Mouse (Mus musculus) retina, adult 2 months (tissue): Measurements from ENCODE around the gene Pde2a.
A peak's percentile ranks its signal among the peaks of the same experiment; 100 is the strongest.

ENCODE experiments used
- DNase-seq: peaks from one replicate; pipeline ENCODE4 v3.0.0-alpha.2; 2012; ENCODE audit warnings: low read depth, low spot score

Pde2a gene

GRCm38 (mm10) chr7:101472598-101473558 lies 51.4 kb downstream of the Pde2a start:
- DNase-seq, result no peak

DNA sequence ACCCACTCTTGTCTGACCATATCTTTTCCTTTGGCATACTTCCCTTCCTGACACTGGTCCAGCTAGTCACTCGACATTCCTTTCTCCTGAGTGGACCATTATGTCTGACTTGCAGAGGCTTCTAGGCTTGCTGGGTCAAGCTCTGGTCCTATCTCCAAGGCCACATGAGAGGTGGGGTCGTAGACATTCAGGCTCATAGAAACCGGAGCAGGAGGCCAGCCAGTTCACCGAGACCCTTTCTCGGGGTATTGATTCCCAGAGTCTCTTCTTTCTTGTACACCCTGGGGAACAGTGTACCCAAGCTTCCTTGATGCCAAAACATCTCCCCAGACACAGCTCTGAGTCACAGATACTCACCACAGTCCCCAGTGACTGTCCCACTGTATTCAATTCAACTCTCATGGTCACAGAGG lies 52.9 kb downstream of the Pde2a start:
- no peak for DNase-seq

GRCm38 (mm10) chr7:101476028-101476427 lies 54.5 kb downstream of the Pde2a start:
- no peak for DNase-seq

- no peak for DNase-seq
These were observed 55.0 kb downstream of the Pde2a start for GRCm38 (mm10) chr7:101476493-101476892.

- DNase-seq, result no peak
These were observed 55.7 kb downstream of the Pde2a start for GRCm38 (mm10) chr7:101477200-101477599.

GRCm38 (mm10) chr7:101478099-101478498 lies 56.6 kb downstream of the Pde2a start:
- DNase-seq, result no peak

GRCm38 (mm10) chr7:101479841-101480240 lies 58.4 kb downstream of the Pde2a start:
- no peak for DNase-seq

DNA sequence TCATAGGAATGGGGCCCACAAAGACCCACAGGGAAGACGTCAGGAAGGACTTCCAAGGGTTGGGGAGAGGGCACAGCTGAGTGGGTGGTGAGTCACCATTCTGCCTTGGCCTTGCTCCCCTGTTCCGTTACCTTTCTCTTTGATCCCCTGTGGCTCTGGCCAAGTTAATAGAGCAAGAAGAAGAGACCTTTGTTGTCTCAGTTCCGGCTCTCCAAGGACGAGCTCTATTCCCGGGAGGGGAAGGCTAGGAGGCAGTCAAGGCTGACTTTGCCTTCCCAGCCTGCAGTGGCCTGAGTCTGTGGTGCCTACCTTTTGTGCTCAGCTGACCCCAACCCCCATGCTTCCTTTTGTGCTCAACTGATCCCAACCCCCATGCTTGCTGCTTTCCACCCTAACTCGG lies 59.2 kb downstream of the Pde2a start:
- DNase-seq, result no peak

GRCm38 (mm10) chr7:101481872-101482498 lies 60.5 kb downstream of the Pde2a start:
- DNase-seq, result no peak

DNA sequence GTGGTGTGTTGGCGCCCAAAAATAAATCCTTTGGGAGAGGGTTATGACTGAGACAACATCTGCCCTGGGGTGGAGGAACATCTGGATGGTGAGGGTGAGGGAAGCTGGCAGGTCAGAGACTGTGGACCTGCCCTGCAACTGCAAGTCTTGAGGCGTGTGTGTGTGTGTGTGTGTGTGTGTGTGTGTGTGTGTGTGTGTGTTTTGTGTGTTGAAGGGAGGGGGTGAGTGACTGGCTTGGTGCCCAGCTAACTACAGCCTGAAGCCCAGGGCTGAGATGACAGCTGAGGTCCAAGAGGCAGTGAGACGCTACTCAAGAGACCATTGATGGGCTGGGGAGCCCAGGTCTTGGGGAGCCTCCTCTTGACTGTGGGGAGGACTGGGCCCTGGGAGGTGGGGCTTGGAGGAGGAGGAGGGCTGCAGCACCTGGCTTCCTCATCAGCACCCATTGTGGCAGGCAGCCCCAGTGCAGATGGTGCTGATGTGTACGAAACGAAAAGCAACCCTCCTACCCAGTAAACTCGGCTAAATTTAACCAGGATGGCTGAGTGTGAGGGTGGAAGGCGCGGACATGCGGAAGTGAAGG lies 61.1 kb downstream of the Pde2a start:
- no peak for DNase-seq

DNA sequence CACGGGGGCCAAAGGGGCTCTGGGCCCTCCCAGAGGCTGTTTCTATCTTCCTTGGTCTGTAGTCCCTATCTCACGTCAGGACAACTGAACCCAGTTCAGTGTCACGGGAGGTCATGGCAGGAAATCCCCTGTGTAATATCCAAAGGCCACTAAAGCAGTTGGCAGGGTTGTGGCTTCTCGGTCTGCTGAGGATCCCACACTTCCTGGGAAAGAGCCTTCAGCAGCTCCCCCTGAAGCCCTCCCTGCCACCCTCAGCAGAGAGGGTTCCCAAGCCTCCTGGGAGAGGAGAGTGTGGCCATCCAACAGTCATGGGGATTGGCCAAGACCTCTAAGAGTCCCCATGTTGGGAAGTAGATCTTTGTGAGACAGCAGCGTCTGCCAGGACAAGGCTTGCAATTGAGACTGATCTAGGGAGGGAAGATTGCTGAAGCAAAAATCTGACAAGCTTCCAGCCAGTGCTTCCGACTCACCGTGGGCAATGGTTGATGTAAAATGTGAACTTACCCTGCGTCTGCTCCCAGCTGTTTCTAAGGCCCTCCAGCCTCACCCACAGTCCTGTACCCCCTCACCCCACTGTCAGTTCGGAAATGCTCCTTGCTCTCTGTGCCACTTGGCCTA lies 62.1 kb downstream of the Pde2a start:
- DNase-seq, result no peak

GRCm38 (mm10) chr7:101487102-101487501 lies 65.6 kb downstream of the Pde2a start:
- DNase-seq, result no peak

GRCm38 (mm10) chr7:101490952-101491351 lies 69.5 kb downstream of the Pde2a start:
- DNase-seq, result no peak

DNA sequence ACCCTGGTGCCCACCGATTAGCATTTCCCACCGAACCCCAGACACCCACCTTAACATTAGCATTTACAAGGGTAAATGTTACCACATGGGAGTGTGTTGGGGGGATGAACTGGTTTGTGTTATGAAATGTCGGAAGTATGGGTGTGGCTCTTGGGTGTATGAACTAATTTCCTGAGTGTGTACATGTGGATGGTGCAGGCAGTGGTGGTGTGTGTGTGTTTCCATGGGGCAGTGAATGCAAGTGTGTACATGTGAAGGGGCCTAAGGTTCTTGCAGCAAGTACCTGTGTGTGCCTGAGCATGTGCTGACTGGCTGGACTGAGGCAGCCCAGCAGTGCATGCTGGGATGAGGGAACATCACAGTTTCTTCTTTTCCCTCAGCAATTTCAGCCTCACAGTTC lies 76.9 kb downstream of the Pde2a start:
- DNase-seq, result no peak

GRCm38 (mm10) chr7:101499251-101499650 lies 77.8 kb downstream of the Pde2a start:
- DNase-seq, result no peak

DNA sequence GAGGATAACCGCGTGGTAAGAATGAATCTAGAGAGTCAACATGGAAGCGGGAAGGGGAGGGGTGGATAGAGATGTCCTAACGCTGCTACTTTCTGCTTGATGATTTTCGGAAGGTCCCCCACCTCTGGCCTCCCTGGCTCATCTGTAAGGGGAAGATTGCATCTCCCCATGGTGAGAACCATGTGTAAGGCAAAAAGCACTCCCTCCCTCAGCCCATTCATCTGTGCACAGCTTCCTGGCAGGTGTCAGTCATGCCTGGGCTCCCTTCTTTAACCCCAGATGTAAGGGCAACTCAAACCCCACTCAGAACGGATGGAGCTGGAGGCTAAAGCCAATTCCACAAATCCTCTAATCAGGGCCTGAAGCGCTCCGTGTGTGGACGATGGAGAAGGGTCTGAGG lies 78.2 kb downstream of the Pde2a start:
- DNase-seq, result no peak

GRCm38 (mm10) chr7:101501236-101501635 lies 79.7 kb downstream of the Pde2a start:
- no peak for DNase-seq

- DNase-seq, result no peak
These were observed 80.2 kb downstream of the Pde2a start for GRCm38 (mm10) chr7:101501675-101502074.

- peak; percentile 37 for DNase-seq
These were observed 81.9 kb downstream of the Pde2a start for GRCm38 (mm10) chr7:101503351-101503750.

DNA sequence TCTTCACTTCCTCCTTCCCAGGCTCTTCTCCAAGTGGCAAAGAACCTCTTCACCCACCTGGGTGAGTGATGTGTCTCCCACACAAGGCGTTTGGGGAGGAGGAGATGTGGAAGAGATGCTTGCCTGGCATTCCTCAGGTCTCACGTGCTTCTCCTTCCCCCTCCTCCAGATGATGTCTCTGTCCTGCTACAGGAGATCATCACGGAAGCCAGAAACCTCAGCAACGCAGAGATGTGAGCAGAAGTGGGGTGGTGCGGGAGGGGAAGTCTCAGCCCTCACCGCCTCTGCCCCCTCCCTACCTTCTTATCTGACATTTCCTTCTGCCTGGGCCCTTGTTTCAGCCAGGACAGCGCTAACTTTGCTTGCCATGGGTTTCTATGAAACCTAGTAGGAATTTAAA lies 82.3 kb downstream of the Pde2a start:
- DNase-seq, result no peak

DNA sequence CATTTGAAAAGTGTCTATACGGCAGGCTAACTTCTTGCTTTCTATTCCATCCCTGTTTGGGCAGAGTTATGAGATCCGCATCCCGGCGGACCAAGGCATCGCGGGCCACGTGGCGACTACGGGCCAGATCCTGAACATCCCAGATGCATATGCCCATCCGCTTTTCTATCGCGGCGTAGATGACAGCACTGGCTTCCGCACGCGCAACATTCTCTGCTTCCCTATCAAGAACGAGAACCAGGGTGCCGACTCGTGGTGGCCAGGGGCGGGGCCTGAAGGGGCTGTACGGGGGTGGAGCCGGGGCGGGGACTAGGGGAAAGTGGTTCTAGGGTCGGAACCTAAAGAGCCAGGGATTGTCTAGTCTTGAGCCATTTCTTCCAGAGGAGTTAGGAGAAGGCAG lies 83.0 kb downstream of the Pde2a start:
- no peak for DNase-seq

- DNase-seq, result no peak
These were observed 87.7 kb downstream of the Pde2a start for GRCm38 (mm10) chr7:101509212-101509611.
